Mouse (Mus musculus) embryonic facial prominence, embryonic 14.5 days (tissue): ENCODE data around the gene Pkd1l1. TPM values are rescaled to one million over a fixed set of nuclear protein-coding genes. Genes with fewer than 3 reads are reported as not detected.

Experiments
- ATAC-seq: fragments of 200-750 bp; cut with Nextera tagmentation; 2 replicates; pipeline ENCODE4 v1.8.0; 2017; ENCODE audit warnings: low read depth, moderate number of reproducible peaks, moderate TSS enrichment
- DNase-seq: peaks from one replicate; pipeline ENCODE4 v3.0.0-alpha.2; 2015; ENCODE audit warnings: low spot score
- H3K27ac ChIP-seq: fragments of 300-500 bp; sonication (generic); replicated peaks from 2 replicates; pipeline ENCODE4 v1.5.1; 2014; ENCODE audit warnings: low read depth, mild to moderate bottlenecking, low read length, moderate library complexity
- H3K27me3 ChIP-seq: fragments of 300-500 bp; sonication (generic); replicated peaks from 2 replicates; pipeline ENCODE4 v1.6.1; 2014; ENCODE audit warnings: low read length; ENCODE audit not compliant: control insufficient read depth, insufficient read depth
- H3K36me3 ChIP-seq: fragments of 300-500 bp; sonication (generic); 2 replicates; pipeline ENCODE4 v1.6.1; 2014; ENCODE audit warnings: low read length, mixed read lengths; ENCODE audit not compliant: control insufficient read depth, insufficient read depth
- H3K4me1 ChIP-seq: fragments of 300-500 bp; sonication (generic); 2 replicates; pipeline ENCODE4 v1.6.1; 2014; ENCODE audit warnings: antibody characterized with exemption, low read length; ENCODE audit not compliant: control insufficient read depth, insufficient read depth
- H3K4me2 ChIP-seq: fragments of 300-500 bp; sonication (generic); 2 replicates; pipeline ENCODE4 v1.6.1; 2014; ENCODE audit warnings: low read depth, mild to moderate bottlenecking, low read length, moderate library complexity, mixed read lengths
- H3K4me3 ChIP-seq: fragments of 300-500 bp; sonication (generic); 2 replicates; pipeline ENCODE4 v1.5.1; 2014; ENCODE audit warnings: low read depth, mild to moderate bottlenecking, low read length
- H3K9ac ChIP-seq: fragments of 300-500 bp; sonication (generic); 2 replicates; pipeline ENCODE4 v1.6.1; 2014; ENCODE audit warnings: low read depth, mild to moderate bottlenecking, low read length, moderate library complexity, mixed read lengths
- H3K9me3 ChIP-seq: fragments of 300-500 bp; sonication (generic); 2 replicates; pipeline ENCODE4 v1.6.1; 2016; ENCODE audit warnings: low read length; ENCODE audit not compliant: control insufficient read depth
- WGBS: fragments of 180-500 bp; shearing (Covaris S2); extraction: QIAGEN DNeasy Blood & Tissue Kit; methylation state at CpG from one replicate; pipeline ENCODE4 v1.1.7; 2014; 5-methylcytosine and 5-hydroxymethylcytosine counted together
- polyA plus RNA-seq: library from polyadenylated mRNA; unstranded; fragments of >200 nt; fragmentation: Nextera tagmentation; extraction: Ambion mirVana; gene quantifications from 2 replicates; pipeline ENCODE4 v1.2.1, GENCODE M21; 2014

The Pkd1l1 gene
- polyA plus RNA-seq, 1 experiment from 2014 or later, result 0.01 TPM

- Histone ChIP-seq H3K27ac (no peak overlapping the region), H3K9me3 (no peaks in the 10 kb centered on the region), H3K36me3 (no peaks in the 10 kb centered on the region), H3K9ac (no peak overlapping the region), H3K27me3 (no peaks in the 10 kb centered on the region), H3K4me3 (no peak overlapping the region), H3K4me1 (no peaks in the 10 kb centered on the region; the same call in 1 of the 2 replicates), H3K4me2 (no peak overlapping the region)
- 59% methylated on average over 3 of the region's 3 CpGs for WGBS
- DNase-seq (no peak), ATAC-seq (no peak)
Observed at GRCm38 (mm10) chr11:8859041-8859440, 114.0 kb downstream of the Pkd1l1 start.

DNA sequence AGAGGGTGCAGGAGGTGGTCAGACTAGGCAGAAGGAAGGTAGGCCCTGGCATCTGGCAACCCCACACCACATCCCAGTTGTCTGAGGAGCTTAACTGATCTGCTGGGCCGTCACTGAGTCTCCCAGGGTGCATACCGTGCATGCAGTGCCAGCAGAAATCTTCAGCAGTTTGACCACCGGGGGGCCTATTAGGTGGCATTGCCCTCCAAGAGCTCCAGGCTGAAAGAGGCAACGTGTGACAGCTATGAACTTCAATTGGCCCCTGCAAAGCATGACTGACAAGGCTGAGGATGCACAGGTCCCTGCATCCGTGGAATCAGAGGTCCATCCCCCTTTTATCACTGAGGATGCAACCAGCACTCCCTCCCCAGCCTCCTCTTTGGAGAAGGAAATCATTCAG is 116.9 kb downstream of the Pkd1l1 start:
- ATAC-seq, result no peak
- Histone ChIP-seq H3K9me3 (no peaks in the 10 kb centered on the region), H3K27me3 (no peaks in the 10 kb centered on the region), H3K9ac (no peak overlapping the region), H3K36me3 (no peaks in the 10 kb centered on the region), H3K4me1 (no peaks in the 10 kb centered on the region; the same call in 1 of the 2 replicates), H3K4me3 (no peak overlapping the region), H3K27ac (no peak overlapping the region), H3K4me2 (no peak overlapping the region)
- 64% methylated on average over 5 of the region's 5 CpGs for WGBS
- no peak for DNase-seq

GRCm38 (mm10) chr11:8848049-8848448 is 125.0 kb downstream of the Pkd1l1 start:
- Histone ChIP-seq H3K36me3 (no peaks in the 10 kb centered on the region), H3K9ac (no peak overlapping the region), H3K4me3 (no peak overlapping the region), H3K27ac (no peak overlapping the region), H3K4me2 (no peak overlapping the region), H3K27me3 (no peaks in the 10 kb centered on the region), H3K4me1 (no peaks in the 10 kb centered on the region), H3K9me3 (no peaks in the 10 kb centered on the region)
- no peak for ATAC-seq
- DNase-seq, result no peak

- H3K4me3 ChIP-seq, result no peak overlapping the region
- no peaks in the 10 kb centered on the region for H3K4me1 ChIP-seq
- no peaks in the 10 kb centered on the region for H3K36me3 ChIP-seq
- H3K9me3 ChIP-seq, result no peaks in the 10 kb centered on the region
- H3K4me2 ChIP-seq, result no peak overlapping the region
- DNase-seq (no peak), ATAC-seq (no peak)
- H3K27me3 ChIP-seq, result no peaks in the 10 kb centered on the region
- H3K27ac ChIP-seq, result no peak overlapping the region
- WGBS, result 59% methylated on average over 2 of the region's 2 CpGs
- no peak overlapping the region for H3K9ac ChIP-seq
Observed at GRCm38 (mm10) chr11:8847627-8848026, 125.4 kb downstream of the Pkd1l1 start.

- H3K9ac ChIP-seq, result no peak overlapping the region
- no peak overlapping the region for H3K27ac ChIP-seq
- no peak overlapping the region for H3K4me3 ChIP-seq
- no peaks in the 10 kb centered on the region for H3K27me3 ChIP-seq
- 0 out of 2 replicates have a peak, but pooled peaks cover 3% of the 10 kb centered on the region for H3K9me3 ChIP-seq
- 94% methylated on average over 6 of the region's 6 CpGs for WGBS
- no peak overlapping the region for H3K4me2 ChIP-seq
- H3K36me3 ChIP-seq, result no peaks in the 10 kb centered on the region
- ATAC-seq (no peak), DNase-seq (no peak)
- H3K4me1 ChIP-seq, result no peaks in the 10 kb centered on the region
Observed at GRCm38 (mm10) chr11:8836176-8836575, 136.9 kb downstream of the Pkd1l1 start.

GRCm38 (mm10) chr11:8834121-8834520 is 138.9 kb downstream of the Pkd1l1 start:
- ATAC-seq (no peak), DNase-seq (no peak)
- H3K4me1 ChIP-seq, result no peaks in the 10 kb centered on the region
- H3K9me3 ChIP-seq, result 0 out of 2 replicates have a peak, but pooled peaks cover 3% of the 10 kb centered on the region
- H3K27me3 ChIP-seq, result no peaks in the 10 kb centered on the region
- no peak overlapping the region for H3K9ac ChIP-seq
- WGBS, result 79% methylated on average over 4 of the region's 4 CpGs
- no peaks in the 10 kb centered on the region for H3K36me3 ChIP-seq
- H3K4me2 ChIP-seq, result no peak overlapping the region
- no peak overlapping the region for H3K4me3 ChIP-seq
- no peak overlapping the region for H3K27ac ChIP-seq

GRCm38 (mm10) chr11:8830551-8830950 is 142.5 kb downstream of the Pkd1l1 start:
- H3K4me2 ChIP-seq, result no peak overlapping the region
- DNase-seq (no peak), ATAC-seq (no peak)
- H3K4me3 ChIP-seq, result no peak overlapping the region
- WGBS, result 52% methylated on average over 4 of the region's 4 CpGs
- no peaks in the 10 kb centered on the region for H3K9me3 ChIP-seq
- H3K36me3 ChIP-seq, result no peaks in the 10 kb centered on the region
- H3K27me3 ChIP-seq, result no peaks in the 10 kb centered on the region
- no peaks in the 10 kb centered on the region for H3K4me1 ChIP-seq
- H3K27ac ChIP-seq, result no peak overlapping the region
- no peak overlapping the region for H3K9ac ChIP-seq

- Histone ChIP-seq H3K4me1 (no peaks in the 10 kb centered on the region), H3K36me3 (no peaks in the 10 kb centered on the region), H3K27me3 (no peaks in the 10 kb centered on the region), H3K4me2 (no peak overlapping the region), H3K4me3 (no peak overlapping the region), H3K9me3 (no peaks in the 10 kb centered on the region), H3K9ac (no peak overlapping the region), H3K27ac (no peak overlapping the region)
- DNase-seq (no peak), ATAC-seq (no peak)
- WGBS, result 73% methylated on average over 3 of the region's 3 CpGs
Observed at GRCm38 (mm10) chr11:8829561-8829960, 143.5 kb downstream of the Pkd1l1 start.

DNA sequence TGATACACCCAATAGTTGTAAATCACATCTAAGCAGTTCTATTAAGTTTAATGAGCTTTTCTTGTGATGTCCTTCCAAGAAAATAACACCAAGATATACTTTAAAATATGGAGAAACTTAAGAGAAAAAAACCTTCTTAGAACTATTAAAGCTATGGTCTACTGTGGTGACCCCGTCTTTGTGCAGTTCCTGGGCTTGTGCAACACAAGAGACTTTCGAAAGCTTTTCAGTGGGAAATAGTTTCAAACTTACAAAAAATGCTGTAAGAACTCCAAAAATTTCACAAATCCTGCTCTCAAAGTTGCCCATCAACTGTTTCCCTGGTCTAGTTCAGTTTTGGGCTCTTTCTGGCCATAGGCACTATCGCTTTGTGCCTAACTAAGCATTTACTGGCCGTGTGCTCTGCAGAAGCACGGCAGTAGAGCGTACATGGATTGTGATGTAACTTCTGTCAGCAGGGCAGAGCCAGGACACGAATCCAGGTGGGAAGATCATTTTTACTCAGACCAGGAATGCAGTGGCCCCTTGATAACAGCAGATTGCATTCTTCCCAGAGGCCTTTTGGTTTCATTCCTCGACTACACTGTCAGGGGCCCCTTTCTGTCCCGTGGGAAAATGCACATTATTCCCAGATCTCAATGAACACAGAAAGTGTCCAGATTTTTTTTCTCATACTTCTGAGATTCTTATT is 144.1 kb downstream of the Pkd1l1 start:
- Histone ChIP-seq H3K9ac (no peak overlapping the region), H3K27ac (no peak overlapping the region), H3K9me3 (no peaks in the 10 kb centered on the region), H3K27me3 (no peaks in the 10 kb centered on the region), H3K36me3 (no peaks in the 10 kb centered on the region), H3K4me3 (no peak overlapping the region), H3K4me2 (no peak overlapping the region), H3K4me1 (no peaks in the 10 kb centered on the region)
- ATAC-seq (no peak), DNase-seq (no peak)
- WGBS, result 61% methylated on average over 9 of the region's 9 CpGs
